Mouse (Mus musculus) CD4-positive, CD25-positive, alpha-beta regulatory T cell, adult 4 months (primary cell): ENCODE data around the gene Gm4871. TPM values are rescaled to one million over a fixed set of nuclear protein-coding genes. Genes with fewer than 3 reads are reported as not detected.

Experiments
- ATAC-seq: one replicate; pipeline ENCODE4 v1.8.0; 2017
- polyA plus RNA-seq, 2 experiments: library from polyadenylated mRNA; unstranded; fragments of 100-300 nt; shearing (Covaris generic); gene quantifications; one replicate each; pipeline ENCODE4 v1.2.1; 2017

Gm4871 gene
- polyA plus RNA-seq, 2 experiments from 2014 or later, result not detected

GRCm38 (mm10) chr5:144990051-144990450 is 42.5 kb downstream of the Gm4871 start:
- no peak for ATAC-seq

- ATAC-seq, result no peak
Observed at GRCm38 (mm10) chr5:144989061-144989405, 43.5 kb downstream of the Gm4871 start.

- no peak for ATAC-seq
Observed at GRCm38 (mm10) chr5:144988340-144989060, 44.1 kb downstream of the Gm4871 start.

- no peak for ATAC-seq
Observed at GRCm38 (mm10) chr5:144987561-144987960, 45.0 kb downstream of the Gm4871 start.

- no peak for ATAC-seq
Observed at GRCm38 (mm10) chr5:144984839-144985238, 47.7 kb downstream of the Gm4871 start.

- no peak for ATAC-seq
Observed at GRCm38 (mm10) chr5:144983227-144983626, 49.3 kb downstream of the Gm4871 start.

Other genes starting within 250 kb of the Gm4871 start
- gene Smurf1, start 66.9 kb downstream of the Gm4871 start, polyA plus RNA-seq, result 1 to 10 TPM; 4.6 to 4.8 TPM
- gene 1700018F24Rik, start 10.2 kb upstream of the Gm4871 start, polyA plus RNA-seq, result not detected
- gene Arpc1a, start 51.1 kb upstream of the Gm4871 start, polyA plus RNA-seq, result 100 to 1,000 TPM in 1 of 2 experiments, 10 to 100 TPM in 1; 95.9 to 105 TPM
- not detected for gene Kpna7, start 51.3 kb upstream of the Gm4871 start, polyA plus RNA-seq
- gene Arpc1b, start 81.5 kb upstream of the Gm4871 start, polyA plus RNA-seq, result 1,000 to 10,000 TPM in 1 of 2 experiments, 100 to 1,000 TPM in 1; 777 to 1,415 TPM
- gene Pdap1, start 107.5 kb upstream of the Gm4871 start, polyA plus RNA-seq, result 10 to 100 TPM; 31.1 to 50.9 TPM
- 100 to 1,000 TPM; 105 to 106 TPM for gene Bud31, start 107.6 kb upstream of the Gm4871 start, polyA plus RNA-seq
- gene Ptcd1, start 134.4 kb upstream of the Gm4871 start, polyA plus RNA-seq, result 10 to 100 TPM; 13.6 to 28.7 TPM
- gene Cpsf4, start 134.5 kb upstream of the Gm4871 start, polyA plus RNA-seq, result 10 to 100 TPM; 15.6 to 19.6 TPM
- 100 to 1,000 TPM; 320 to 390 TPM for gene Atp5j2, start 159.3 kb upstream of the Gm4871 start, polyA plus RNA-seq
- gene Zkscan14, start 169.1 kb upstream of the Gm4871 start, polyA plus RNA-seq, result 10 to 100 TPM; 19.0 to 30.4 TPM
- gene Zkscan5, start 171.8 kb upstream of the Gm4871 start, polyA plus RNA-seq, result 10 to 100 TPM in 1 of 2 experiments, 1 to 10 TPM in 1; 7.5 to 13.7 TPM
- 10 to 100 TPM; 60.1 to 68.9 TPM for gene Zfp655, start 199.0 kb upstream of the Gm4871 start, polyA plus RNA-seq
- gene Zscan25, start 247.7 kb upstream of the Gm4871 start, polyA plus RNA-seq, result under 1 TPM; 0.46 to 0.65 TPM